Mouse (Mus musculus) heart, embryonic 13.5 days (tissue): ENCODE measurements around the gene Klhl24. TPM values are rescaled to one million over a fixed set of nuclear protein-coding genes. Genes with fewer than 3 reads are reported as not detected.

Experiments
- ATAC-seq: fragments of 200-750 bp; cut with Nextera tagmentation; 2 replicates; pipeline ENCODE4 v1.8.0; 2017; ENCODE audit warnings: moderate TSS enrichment; ENCODE audit not compliant: insufficient number of reproducible peaks, low FRiP score, low TSS enrichment; ENCODE audit errors: extremely low read depth
- H3K27ac ChIP-seq: fragments of 300-500 bp; sonication (generic); replicated peaks from 2 replicates; pipeline ENCODE4 v1.5.1; 2015; ENCODE audit warnings: moderate library complexity, mild to moderate bottlenecking, inconsistent platforms
- H3K27me3 ChIP-seq: fragments of 300-500 bp; sonication (generic); replicated peaks from 2 replicates; pipeline ENCODE4 v1.6.1; 2015; ENCODE audit warnings: mild to moderate bottlenecking, inconsistent platforms
- H3K36me3 ChIP-seq: fragments of 300-500 bp; sonication (generic); 2 replicates; pipeline ENCODE4 v1.6.1; 2015; ENCODE audit warnings: mild to moderate bottlenecking, inconsistent platforms
- H3K4me1 ChIP-seq: fragments of 300-500 bp; sonication (generic); 2 replicates; pipeline ENCODE4 v1.6.1; 2015; ENCODE audit warnings: inconsistent platforms
- H3K4me2 ChIP-seq: fragments of 300-500 bp; sonication (generic); 2 replicates; pipeline ENCODE4 v1.6.1; 2015; ENCODE audit warnings: inconsistent platforms, mild to moderate bottlenecking, moderate library complexity
- H3K4me3 ChIP-seq: fragments of 300-500 bp; sonication (generic); 2 replicates; pipeline ENCODE4 v1.5.1; 2015; ENCODE audit warnings: moderate library complexity, mild to moderate bottlenecking, inconsistent platforms
- H3K9ac ChIP-seq: fragments of 300-500 bp; sonication (generic); 2 replicates; pipeline ENCODE4 v1.6.1; 2015; ENCODE audit warnings: inconsistent platforms, mild to moderate bottlenecking, moderate library complexity
- H3K9me3 ChIP-seq: fragments of 300-500 bp; sonication (generic); 2 replicates; pipeline ENCODE4 v1.6.1; 2016; ENCODE audit warnings: inconsistent platforms
- WGBS: fragments of 180-500 bp; shearing (Covaris S2); methylation state at CpG from one replicate; pipeline ENCODE4 v1.1.7; 2015; ENCODE audit warnings: mixed read lengths; 5-methylcytosine and 5-hydroxymethylcytosine counted together
- polyA plus RNA-seq: library from polyadenylated mRNA; unstranded; fragments of >200 nt; fragmentation: Nextera tagmentation; extraction: Ambion mirVana; gene quantifications from 2 replicates; pipeline ENCODE4 v1.2.1, GENCODE M21; 2015

Klhl24 gene
- polyA plus RNA-seq, 1 experiment from 2014 or later: 31.7 TPM

DNA sequence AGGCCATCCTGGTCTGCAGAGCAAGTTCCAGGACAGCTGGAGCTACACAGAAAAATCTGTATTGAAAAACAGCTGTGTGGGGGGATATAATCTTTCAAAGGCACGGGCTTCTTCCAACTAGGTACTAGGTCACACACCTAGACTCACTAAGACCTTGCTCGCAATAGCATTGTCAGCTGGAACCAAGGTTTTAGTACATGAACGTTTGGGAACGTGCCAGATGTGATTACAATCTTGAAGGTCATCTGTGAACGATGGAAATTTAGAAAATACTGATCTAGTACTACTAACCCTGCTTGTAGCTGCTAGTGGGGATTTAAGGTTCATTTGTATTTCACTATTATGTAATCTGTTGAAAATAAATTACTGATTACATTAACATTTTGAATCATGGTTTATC is 54.6 kb downstream of the Klhl24 start:
- Histone ChIP-seq H3K36me3 (peaks cover 57% of the 10 kb centered on the region), H3K4me3 (no peak overlapping the region), H3K4me1 (peaks cover 7% of the 10 kb centered on the region), H3K9me3 (no peaks in the 10 kb centered on the region), H3K27ac (no peak overlapping the region), H3K9ac (no peak overlapping the region), H3K4me2 (no peak overlapping the region), H3K27me3 (no peaks in the 10 kb centered on the region)
- 69% methylated on average over 5 of the region's 5 CpGs for WGBS
- no peak for ATAC-seq

DNA sequence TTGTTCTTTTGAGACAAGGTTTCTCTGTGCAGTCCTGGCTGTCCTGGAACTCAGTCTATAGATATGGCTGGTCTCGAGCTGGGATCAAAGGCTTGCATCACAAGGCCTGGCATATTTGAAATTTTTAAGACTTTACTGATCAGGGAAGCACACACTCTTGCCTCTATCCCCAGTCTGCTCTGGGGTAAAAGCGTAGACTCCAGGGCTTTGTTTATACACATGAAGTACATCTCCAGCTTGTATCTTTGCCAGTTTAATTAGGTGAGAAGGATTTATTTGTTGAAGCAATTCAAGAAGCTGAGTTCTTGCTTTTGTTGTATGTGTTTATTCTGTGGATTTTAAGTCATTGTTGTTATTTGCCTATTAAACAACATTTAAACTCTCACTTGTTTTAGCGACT is 56.4 kb downstream of the Klhl24 start:
- no peak overlapping the region for H3K4me3 ChIP-seq
- no peak overlapping the region for H3K4me2 ChIP-seq
- peaks cover 73% of the 10 kb centered on the region for H3K36me3 ChIP-seq
- no peak overlapping the region for H3K27ac ChIP-seq
- peaks cover 3% of the 10 kb centered on the region for H3K4me1 ChIP-seq
- no peak overlapping the region for H3K9ac ChIP-seq
- no peak for ATAC-seq
- H3K9me3 ChIP-seq: no peaks in the 10 kb centered on the region
- no peaks in the 10 kb centered on the region for H3K27me3 ChIP-seq
- WGBS: 58% methylated on average over 3 of the region's 3 CpGs

DNA sequence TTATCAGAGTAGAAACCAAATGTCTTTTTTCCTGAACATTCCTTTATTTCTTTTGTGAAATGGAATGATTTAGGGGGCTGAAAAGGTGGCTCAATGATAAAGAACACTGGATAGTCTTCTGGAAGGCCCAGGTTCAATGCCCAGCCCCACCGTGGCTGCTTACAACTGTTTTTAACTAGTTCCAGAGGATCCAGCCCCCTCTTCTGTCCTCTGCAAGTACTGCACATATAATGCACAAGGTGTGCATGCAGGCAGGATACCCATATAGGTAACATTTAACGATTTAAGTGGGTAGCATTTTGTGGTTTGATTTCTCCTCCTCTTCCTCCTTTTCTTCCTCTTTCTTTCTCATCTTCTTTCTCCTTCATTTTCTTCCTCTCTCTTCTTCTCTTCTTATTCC is 62.8 kb downstream of the Klhl24 start:
- 79% methylated on average over 2 of the region's 2 CpGs for WGBS
- H3K27me3 ChIP-seq: no peaks in the 10 kb centered on the region
- H3K4me2 ChIP-seq: no peak overlapping the region
- no peak overlapping the region for H3K4me3 ChIP-seq
- no peak overlapping the region for H3K27ac ChIP-seq
- H3K4me1 ChIP-seq: no peaks in the 10 kb centered on the region
- no peak overlapping the region for H3K9ac ChIP-seq
- H3K9me3 ChIP-seq: no peaks in the 10 kb centered on the region
- peaks cover 96% of the 10 kb centered on the region for H3K36me3 ChIP-seq
- no peak for ATAC-seq

GRCm38 (mm10) chr16:20169071-20169470 is 71.7 kb downstream of the Klhl24 start:
- 82% methylated on average over 3 of the region's 3 CpGs for WGBS
- no peak overlapping the region for H3K4me3 ChIP-seq
- no peaks in the 10 kb centered on the region for H3K27me3 ChIP-seq
- peaks cover 91% of the 10 kb centered on the region for H3K36me3 ChIP-seq
- no peak for ATAC-seq
- peaks cover 9% of the 10 kb centered on the region; the same call in 1 of the 2 replicates for H3K9me3 ChIP-seq
- H3K4me1 ChIP-seq: peaks cover 11% of the 10 kb centered on the region
- no peak overlapping the region for H3K9ac ChIP-seq
- no peak overlapping the region for H3K27ac ChIP-seq
- no peak overlapping the region for H3K4me2 ChIP-seq

DNA sequence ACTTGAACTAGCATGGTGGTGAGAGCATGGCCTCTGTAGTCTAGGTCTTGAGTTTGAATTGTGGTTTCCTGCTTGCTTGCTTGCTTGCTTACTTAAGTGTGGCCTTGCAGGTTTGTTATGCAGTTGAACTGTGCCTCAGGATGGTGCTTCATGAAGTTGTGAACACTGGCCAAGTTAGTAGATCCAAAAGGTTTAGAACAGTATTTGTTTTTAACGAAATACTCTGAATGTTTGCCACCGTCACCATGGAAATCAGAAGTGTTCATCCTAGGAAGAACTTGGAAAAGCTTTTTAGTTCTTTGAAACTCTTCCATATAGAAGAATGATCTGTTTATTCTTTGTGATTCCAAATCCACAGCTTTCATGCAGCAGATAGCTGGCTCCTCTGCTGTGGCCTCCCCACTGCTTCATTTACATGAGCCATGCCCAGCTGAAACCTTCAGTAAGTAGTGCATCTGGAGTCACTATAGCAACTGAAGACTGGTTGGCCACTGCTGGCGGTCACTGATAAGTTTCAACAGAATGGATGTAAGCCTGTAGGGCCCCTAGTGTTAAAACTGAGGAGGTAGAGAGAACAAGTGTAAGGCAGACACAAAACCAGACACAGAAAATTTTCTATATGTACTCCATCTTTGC is 72.2 kb downstream of the Klhl24 start:
- no peaks in the 10 kb centered on the region for H3K27me3 ChIP-seq
- WGBS: 64% methylated on average over 3 of the region's 3 CpGs
- H3K9me3 ChIP-seq: peaks cover 9% of the 10 kb centered on the region; the same call in 1 of the 2 replicates
- peaks cover 91% of the 10 kb centered on the region for H3K36me3 ChIP-seq
- peaks cover 11% of the 10 kb centered on the region for H3K4me1 ChIP-seq
- no peak overlapping the region for H3K4me2 ChIP-seq
- no peak for ATAC-seq
- no peak overlapping the region for H3K9ac ChIP-seq
- no peak overlapping the region for H3K27ac ChIP-seq
- H3K4me3 ChIP-seq: no peak overlapping the region

Other genes starting within 250 kb of the Klhl24 start
- 22.3 and 25.9 TPM in 2 replicates for gene Klhl6, start 114.5 kb upstream of the Klhl24 start, polyA plus RNA-seq
- gene Yeats2, start 43.5 kb downstream of the Klhl24 start, polyA plus RNA-seq: 16.0 and 19.6 TPM in 2 replicates
- gene Map6d1, start 143.8 kb downstream of the Klhl24 start, polyA plus RNA-seq: 0.95 and 1.3 TPM in 2 replicates
- gene Parl, start 204.8 kb downstream of the Klhl24 start, polyA plus RNA-seq: 64.3 and 73.6 TPM in 2 replicates
- not detected in 2 replicates for gene Cyp2ab1, start 227.9 kb downstream of the Klhl24 start, polyA plus RNA-seq